Mouse (Mus musculus): ENCODE measurements around the gene Atp8a2. TPM values are rescaled to one million over a fixed set of nuclear protein-coding genes. Genes with fewer than 3 reads are reported as not detected.

Gene Atp8a2
- total RNA-seq, 2 experiments from 2014 or later = 45.1 to 51.3 TPM

DNA sequence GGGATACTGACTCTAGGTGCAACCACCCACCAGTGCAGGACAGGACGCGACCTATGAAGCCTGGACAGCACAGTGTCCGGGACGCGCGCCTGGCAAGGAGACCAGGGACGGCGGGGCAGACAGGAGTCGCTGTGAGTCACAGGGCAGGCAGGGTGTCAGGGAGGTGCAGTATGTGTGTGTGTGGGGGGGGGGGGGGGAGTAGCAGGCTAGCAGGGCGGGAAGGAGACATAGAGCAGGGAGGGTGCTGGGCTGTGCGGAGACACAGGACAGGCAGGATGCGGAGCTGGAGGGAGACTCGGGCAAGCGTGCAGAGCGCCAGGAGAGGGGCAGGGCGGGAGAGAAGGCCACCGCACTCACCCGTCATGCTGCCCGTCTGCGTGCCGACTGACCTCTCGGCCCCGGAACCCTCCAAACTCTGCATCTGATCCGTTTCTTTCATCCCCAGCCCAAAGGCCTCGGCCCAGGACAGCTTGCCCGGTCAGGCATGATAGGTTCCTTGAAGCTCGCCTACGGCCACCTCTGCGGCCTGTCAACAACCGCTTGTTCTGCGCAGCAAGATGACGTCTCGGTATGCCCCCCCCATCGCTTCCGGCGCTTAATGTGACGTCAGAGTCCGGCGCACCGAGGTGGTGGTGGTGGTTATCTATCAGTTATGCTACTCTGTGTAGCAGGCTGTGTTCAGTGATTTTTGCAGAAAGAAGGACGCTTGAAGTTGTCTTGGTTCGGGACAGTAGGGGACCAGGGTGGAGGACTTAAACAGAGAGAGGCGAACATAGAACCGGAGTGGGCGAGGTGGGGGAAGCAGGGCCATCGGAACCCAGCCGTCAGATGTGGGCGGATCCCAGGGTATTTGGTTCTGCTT lies 599.4 kb downstream of the Atp8a2 start, which contains the start of gene Cdadc1:
Cdadc1 (minus strand) TSS at position 562 of the 862 bp plus-strand sequence.
- peak; percentile 96 to 98 for DNase-seq

DNA sequence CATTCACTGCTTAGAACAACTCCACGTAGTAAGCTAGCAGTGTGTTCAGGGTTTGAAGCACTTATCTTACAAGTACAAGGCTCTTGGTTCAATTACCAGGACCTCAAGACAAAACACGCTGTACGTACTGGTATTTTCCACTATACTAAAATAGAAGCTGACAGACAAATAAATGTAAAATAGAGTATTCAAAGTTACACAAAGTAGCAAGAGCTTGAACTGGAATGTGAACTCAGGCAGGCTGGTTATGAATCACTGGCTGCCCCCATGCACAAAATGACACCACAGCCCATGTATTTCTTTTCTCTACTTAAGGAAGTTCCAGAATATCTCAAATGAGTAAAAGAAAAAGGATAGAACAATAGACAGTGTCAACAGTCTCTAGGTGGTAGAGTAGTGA lies 602.0 kb downstream of the Atp8a2 start:
- no peak for DNase-seq

- no peak for DNase-seq
These were observed 604.4 kb downstream of the Atp8a2 start for GRCm38 (mm10) chr14:59592593-59592992.

- no peak for DNase-seq
These were observed 605.1 kb downstream of the Atp8a2 start for GRCm38 (mm10) chr14:59591901-59592300.

- no peak for DNase-seq
These were observed 606.4 kb downstream of the Atp8a2 start for GRCm38 (mm10) chr14:59590614-59591013.

Small RNA genes within 50 kb of the gene (microRNA-seq; reads per million reads assigned to microRNA genes)
- gene Mir719 = 0 reads per million in 2 experiments

Other genes with a start within 250 kb of the Atp8a2 start
- not detected for gene Nupl1, start 54.3 kb upstream of the Atp8a2 start, total RNA-seq (2021)
- gene Gm49336, start 54.3 kb upstream of the Atp8a2 start, total RNA-seq (2021) = 10 to 100 TPM; 70.5 to 75.3 TPM
- 100 to 1,000 TPM; 109 to 110 TPM for gene Mtmr6, start 68.0 kb upstream of the Atp8a2 start, total RNA-seq (2021)
- gene Amer2, start 176.1 kb upstream of the Atp8a2 start, total RNA-seq (2021) = 10 to 100 TPM; 50.8 to 51.0 TPM